Mouse (Mus musculus): Measurements from ENCODE around the gene Fam205a1.
"Not testable (repeated sequence)": the region's sequence is repeated elsewhere in the genome, so short reads cannot be mapped to it uniquely, and the experiment has no call there.

The Fam205a1 gene

GRCm38 (mm10) chr4:42853788-42854187, at the start of gene Fam205a1:
Gene Fam205a1, minus strand, starts transcription at chr4:42853888.
- CTCF ChIA-PET = not testable (repeated sequence)

- CTCF ChIA-PET = no interaction called here
Observed at GRCm38 (mm10) chr4:42902730-42903129, 49.0 kb upstream of the Fam205a1 start.

- CTCF ChIA-PET = no interaction called here
Observed at GRCm38 (mm10) chr4:42902174-42902573, 48.5 kb upstream of the Fam205a1 start.

GRCm38 (mm10) chr4:42900878-42901277, 47.2 kb upstream of the Fam205a1 start:
- CTCF ChIA-PET = no interaction called here

GRCm38 (mm10) chr4:42898914-42899313, 45.2 kb upstream of the Fam205a1 start:
- CTCF ChIA-PET = no interaction called here

- CTCF ChIA-PET = no interaction called here
Observed at GRCm38 (mm10) chr4:42895118-42895517, 41.4 kb upstream of the Fam205a1 start.

GRCm38 (mm10) chr4:42891176-42891575, 37.5 kb upstream of the Fam205a1 start:
- CTCF ChIA-PET = interaction anchor here (0.6 kb wide), 1 partner anchor 1107 kb away, joined by 3 read pairs; no protein-coding TSS in a partner anchor

- CTCF ChIA-PET = no interaction called here
Observed at GRCm38 (mm10) chr4:42888806-42889205, 35.1 kb upstream of the Fam205a1 start.

- CTCF ChIA-PET = interaction anchor here (0.6 kb wide), 1 partner anchor 61 kb away, joined by 4 read pairs; no protein-coding TSS in a partner anchor
Observed at GRCm38 (mm10) chr4:42886926-42887325, 33.2 kb upstream of the Fam205a1 start.

GRCm38 (mm10) chr4:42880677-42880948, 26.9 kb upstream of the Fam205a1 start:
- CTCF ChIA-PET = no interaction called here

GRCm38 (mm10) chr4:42879829-42880676, 26.4 kb upstream of the Fam205a1 start:
- CTCF ChIA-PET = no interaction called here

GRCm38 (mm10) chr4:42877657-42878056, 24.0 kb upstream of the Fam205a1 start:
- CTCF ChIA-PET = no interaction called here

- CTCF ChIA-PET = no interaction called here
Observed at GRCm38 (mm10) chr4:42876586-42877291, 23.1 kb upstream of the Fam205a1 start.

- CTCF ChIA-PET = no interaction called here
Observed at GRCm38 (mm10) chr4:42874134-42874533, 20.4 kb upstream of the Fam205a1 start, which contains the start of gene Fam205c. Gene Fam205c, minus strand, starts transcription at chr4:42874234.

- CTCF ChIA-PET = no interaction called here
Observed at GRCm38 (mm10) chr4:42872746-42873435, 19.2 kb upstream of the Fam205a1 start.

GRCm38 (mm10) chr4:42872151-42872550, 18.5 kb upstream of the Fam205a1 start:
- CTCF ChIA-PET = no interaction called here

GRCm38 (mm10) chr4:42870748-42871147, 17.1 kb upstream of the Fam205a1 start:
- CTCF ChIA-PET = interaction anchor here (0.6 kb wide), 1 partner anchor 1650 kb away, joined by 3 read pairs; no protein-coding TSS in a partner anchor

GRCm38 (mm10) chr4:42868193-42868592, 14.5 kb upstream of the Fam205a1 start:
- CTCF ChIA-PET = no interaction called here

GRCm38 (mm10) chr4:42867390-42867789, 13.7 kb upstream of the Fam205a1 start:
- CTCF ChIA-PET = no interaction called here

- CTCF ChIA-PET = not testable (repeated sequence)
Observed at GRCm38 (mm10) chr4:42863487-42863886, 9.8 kb upstream of the Fam205a1 start.

GRCm38 (mm10) chr4:42860483-42860882, 6.8 kb upstream of the Fam205a1 start:
- CTCF ChIA-PET = not testable (repeated sequence)

GRCm38 (mm10) chr4:42856671-42857070, 3.0 kb upstream of the Fam205a1 start, which contains the start of gene Gm12394:
Gene Gm12394, minus strand, starts transcription at chr4:42856771.
- CTCF ChIA-PET = not testable (repeated sequence)
